Mouse (Mus musculus) megakaryocyte, embryonic 14.5 days (primary cell): ENCODE results near the gene Mocs1.

Source experiments
- FLI1 ChIP-seq: IDR thresholded peaks from 2 replicates; pipeline ENCODE4 v1.6.1; 2012; ENCODE audit warnings: low read length, inconsistent platforms, mixed read lengths
- GATA1 ChIP-seq: IDR thresholded peaks from 3 replicates; pipeline ENCODE4 v1.6.1; 2012; ENCODE audit warnings: mixed read lengths, low read length, inconsistent platforms, borderline replicate concordance

DNA sequence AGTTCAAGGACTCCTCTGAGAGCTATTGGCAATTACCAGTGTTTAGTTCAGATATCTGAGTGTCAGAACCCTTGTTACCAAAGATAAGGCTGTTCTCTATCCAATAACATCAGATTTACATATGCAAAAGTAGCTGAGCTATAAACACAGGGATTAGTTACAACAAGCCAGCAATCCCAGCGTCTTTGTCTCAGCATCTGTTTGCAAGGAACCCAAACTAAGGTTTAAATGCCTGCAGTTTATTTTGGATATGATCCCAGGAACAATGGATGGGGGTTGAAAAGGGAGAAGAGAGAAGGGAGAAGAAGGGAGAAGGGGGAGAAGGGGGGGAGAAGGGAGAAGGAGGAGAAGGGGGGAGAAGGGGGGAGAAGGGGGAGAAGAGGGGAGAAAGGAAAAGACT lies 35.4 kb upstream of the Mocs1 start:
- TF ChIP-seq FLI1, result no peak
- no peak for TF ChIP-seq GATA1
